Mouse (Mus musculus): ENCODE data around the gene Bicd2.

The Bicd2 gene

GRCm38 (mm10) chr13:49400139-49400538 is 58.8 kb downstream of the Bicd2 start:
- DNase-seq (ENCODE audit: low spot score) = peak; percentile 35

DNA sequence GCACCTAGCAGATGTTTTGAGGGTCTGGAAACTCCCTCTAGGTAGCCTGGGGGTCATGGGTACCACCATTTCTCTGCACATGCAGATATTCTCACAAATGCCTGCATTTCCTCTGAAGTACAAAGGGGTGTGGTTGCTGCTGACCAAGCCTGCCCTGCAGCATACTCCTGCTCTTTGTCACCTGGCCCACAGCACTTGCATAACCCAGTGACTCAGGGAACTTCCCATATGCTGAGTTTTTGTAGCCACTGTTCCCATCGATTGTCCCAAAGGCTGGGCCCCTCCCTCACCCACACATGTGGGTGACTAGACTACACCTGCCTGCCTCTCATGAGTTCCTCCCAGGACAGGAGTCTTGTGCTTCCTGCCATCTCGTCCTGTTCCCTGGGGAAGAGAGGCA is 61.2 kb downstream of the Bicd2 start:
- peak; percentile 49 for DNase-seq (ENCODE audit: low spot score)

GRCm38 (mm10) chr13:49407795-49408194 is 66.4 kb downstream of the Bicd2 start:
- no peak for DNase-seq (ENCODE audit: low spot score)

GRCm38 (mm10) chr13:49420754-49421605 is 79.6 kb downstream of the Bicd2 start, which contains the start of gene Ippk:
Gene Ippk (plus strand): TSS chr13:49421249.
- peak; percentile 99 for DNase-seq (ENCODE audit: low spot score)

GRCm38 (mm10) chr13:49421606-49421917 is 80.2 kb downstream of the Bicd2 start:
- DNase-seq (ENCODE audit: low spot score) = no peak

DNA sequence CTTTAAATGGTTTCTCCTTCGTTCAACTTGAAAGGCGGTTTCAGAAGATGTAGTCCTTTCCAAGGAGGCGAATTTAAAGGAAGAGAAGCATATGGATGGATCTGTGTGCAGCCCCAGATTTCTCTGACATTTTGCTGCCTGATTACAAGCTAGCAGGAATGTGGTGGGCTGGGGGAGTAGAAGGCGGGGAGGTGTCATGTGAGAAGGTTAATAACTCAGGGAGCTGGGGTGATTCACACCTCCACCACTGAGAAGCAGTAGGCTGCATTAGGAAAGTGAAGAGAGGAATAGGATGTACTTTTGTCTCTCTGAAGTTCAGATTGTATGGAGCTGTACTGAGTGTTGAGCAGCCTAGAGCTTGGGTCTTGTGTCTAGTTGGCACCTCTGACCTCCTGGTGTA is 80.6 kb downstream of the Bicd2 start:
- no peak for DNase-seq (ENCODE audit: low spot score)

- DNase-seq (ENCODE audit: low spot score) = no peak
These were observed 85.4 kb downstream of the Bicd2 start for GRCm38 (mm10) chr13:49426736-49427135.

DNA sequence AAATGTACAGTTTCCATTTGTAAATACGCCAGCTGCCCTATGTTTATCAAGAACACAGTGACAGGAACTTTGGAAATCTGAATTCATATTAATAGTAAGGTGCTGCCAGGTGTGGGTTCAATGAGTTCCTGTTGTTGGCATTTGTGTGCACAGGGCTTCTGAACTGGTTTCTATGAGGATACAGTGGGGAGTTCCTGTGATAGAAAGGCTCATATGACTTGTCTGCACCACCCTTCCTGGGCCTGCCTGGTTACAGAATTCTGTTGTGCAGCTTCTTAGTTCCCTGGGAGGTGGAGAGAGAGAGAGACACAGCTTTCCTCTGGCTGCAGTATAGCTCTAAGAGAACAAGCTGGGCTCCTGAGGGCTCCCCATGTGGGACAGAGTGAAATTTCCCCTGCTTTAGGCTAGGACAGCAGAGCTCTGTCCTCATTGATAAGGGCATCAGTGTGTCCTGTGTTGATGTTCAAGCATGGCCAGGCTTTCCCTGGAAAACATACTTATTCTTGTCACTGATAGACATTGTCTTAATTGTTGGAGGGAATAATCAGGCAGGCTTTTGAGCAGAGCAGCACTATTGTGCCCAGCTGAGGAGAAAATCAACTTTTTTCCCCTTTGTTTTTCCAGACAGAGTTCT is 86.8 kb downstream of the Bicd2 start:
- DNase-seq (ENCODE audit: low spot score) = peak; percentile 38

DNA sequence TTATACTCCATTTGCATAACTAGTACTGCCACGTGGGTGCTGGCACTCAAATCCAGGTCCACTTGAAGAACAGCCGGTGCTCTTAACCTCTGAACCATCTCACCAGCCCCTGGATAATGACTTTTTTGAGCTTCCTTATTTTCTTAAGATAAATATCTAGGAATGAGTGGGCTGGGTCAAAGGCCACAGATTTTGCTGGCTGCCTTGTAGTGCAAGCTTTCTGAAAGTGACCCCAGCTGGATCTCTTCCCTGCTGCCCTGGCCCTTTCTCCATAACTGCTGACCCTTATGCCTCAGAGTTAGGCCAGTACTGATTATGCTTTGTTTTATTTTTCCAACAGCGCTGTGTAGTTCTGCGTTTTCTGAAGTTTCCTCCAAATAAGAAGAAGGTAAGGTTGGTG is 89.1 kb downstream of the Bicd2 start:
- DNase-seq (ENCODE audit: low spot score) = peak; percentile 17

DNA sequence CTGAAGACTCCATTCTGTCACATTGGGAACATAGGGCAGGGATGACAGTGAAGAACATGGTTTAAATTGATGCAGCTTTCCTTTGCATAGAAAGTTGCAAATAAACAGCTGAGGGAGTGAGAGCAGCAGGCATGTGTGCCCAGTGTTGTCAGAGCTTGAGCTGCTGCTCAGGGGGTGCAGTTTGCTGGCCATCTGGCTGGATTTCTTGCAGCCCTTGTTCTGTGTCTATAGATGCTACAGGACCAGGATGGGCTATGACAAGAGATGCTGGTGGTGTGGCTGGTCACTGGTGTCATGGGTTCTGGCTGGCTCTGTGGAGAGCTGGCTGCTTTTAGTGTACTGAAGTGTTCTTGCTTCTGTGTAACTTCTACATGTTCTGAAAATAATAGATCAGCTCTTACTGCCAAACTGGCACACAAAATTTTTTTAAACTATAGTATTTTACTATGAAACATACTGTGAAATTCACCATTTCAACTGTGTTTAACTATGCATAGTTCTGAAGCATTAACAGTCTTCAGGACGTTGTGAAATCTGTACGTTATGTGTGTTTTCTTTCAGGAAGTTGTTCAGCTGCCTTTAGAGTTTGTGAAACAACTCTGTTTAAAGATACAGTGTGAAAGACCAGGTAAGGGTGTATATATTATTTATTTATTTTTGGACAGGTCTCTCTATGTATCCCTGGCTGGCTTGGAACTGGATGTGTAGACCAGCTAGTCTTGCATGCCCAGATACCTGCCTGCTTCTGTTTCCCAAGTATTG is 92.1 kb downstream of the Bicd2 start:
- no peak for DNase-seq (ENCODE audit: low spot score)

GRCm38 (mm10) chr13:49435745-49436144 is 94.4 kb downstream of the Bicd2 start:
- DNase-seq (ENCODE audit: low spot score) = no peak

DNA sequence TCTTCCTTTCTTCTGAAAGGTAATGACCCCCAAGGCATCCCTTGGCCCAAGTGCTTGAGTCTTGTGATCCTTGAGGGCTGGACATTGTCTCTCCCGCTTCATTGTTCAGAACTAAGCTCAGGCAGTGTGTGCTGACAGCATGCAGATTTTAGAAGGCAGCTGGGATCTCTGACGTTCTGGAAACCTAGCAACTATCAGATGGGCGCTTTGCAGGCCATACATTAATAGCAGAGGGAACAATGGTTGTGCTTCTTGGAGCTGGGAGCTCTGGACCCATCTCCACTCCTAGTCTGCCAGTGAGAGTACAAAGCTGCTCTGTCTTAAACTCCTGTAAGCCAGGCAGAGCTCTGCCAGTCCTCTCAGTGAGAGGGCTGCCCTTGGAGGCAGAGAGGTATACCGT is 94.8 kb downstream of the Bicd2 start:
- no peak for DNase-seq (ENCODE audit: low spot score)

Measured in lung, postnatal 25 days (tissue).